Mouse (Mus musculus) fibroblast of lung, adult 2 months (primary cell): ENCODE results near the gene Vmn1r197.
"Not testable (repeated sequence)": the region's sequence is repeated elsewhere in the genome, so short reads cannot be mapped to it uniquely, and the experiment has no call there.

Source experiments
- DNase-seq: peaks from one replicate; pipeline ENCODE4 v3.0.0-alpha.2; 2011; ENCODE audit warnings: low read depth

The Vmn1r197 gene

DNA sequence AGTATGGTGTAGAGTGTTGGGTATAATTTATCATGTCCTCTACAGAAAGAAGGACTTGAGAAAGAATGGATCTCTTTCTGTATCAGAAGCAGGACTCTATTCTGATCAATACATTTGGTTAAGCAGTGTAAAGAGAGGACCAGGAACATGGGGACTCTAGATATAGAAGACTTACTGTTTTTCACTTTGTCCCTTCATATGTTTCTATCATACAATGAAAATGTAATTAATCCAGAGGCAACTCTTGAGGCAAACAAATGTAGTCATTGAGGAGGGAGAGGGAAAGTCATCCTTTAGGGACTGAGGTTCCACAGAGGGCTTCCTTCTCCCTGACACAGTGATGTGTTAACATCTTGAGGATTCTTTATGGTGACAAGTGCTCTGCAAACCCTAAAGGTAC is at the start of gene Vmn1r197:
Gene Vmn1r197, plus strand, starts transcription at position 301 of the 400 bp plus-strand sequence.
- DNase-seq: no peak

DNA sequence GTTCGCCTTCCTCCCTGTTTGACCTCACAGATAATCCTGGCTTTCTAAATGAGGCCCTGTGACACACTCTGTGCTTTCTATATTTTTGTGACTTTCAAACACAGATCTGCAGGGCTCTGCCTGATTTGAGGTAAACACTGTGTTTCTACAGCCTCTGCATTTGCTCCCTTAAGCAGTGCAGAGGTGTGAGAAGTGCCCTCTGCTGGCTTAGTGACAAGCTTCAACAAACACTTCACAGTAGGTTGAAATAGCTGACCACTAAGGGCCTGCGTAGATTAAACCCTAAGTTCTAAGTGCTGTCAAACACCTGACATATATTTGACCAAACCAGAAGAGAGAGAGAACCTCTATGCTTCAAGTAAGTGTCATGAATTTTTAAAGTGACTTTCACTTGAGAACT is 39.8 kb upstream of the Vmn1r197 start:
- no peak for DNase-seq

DNA sequence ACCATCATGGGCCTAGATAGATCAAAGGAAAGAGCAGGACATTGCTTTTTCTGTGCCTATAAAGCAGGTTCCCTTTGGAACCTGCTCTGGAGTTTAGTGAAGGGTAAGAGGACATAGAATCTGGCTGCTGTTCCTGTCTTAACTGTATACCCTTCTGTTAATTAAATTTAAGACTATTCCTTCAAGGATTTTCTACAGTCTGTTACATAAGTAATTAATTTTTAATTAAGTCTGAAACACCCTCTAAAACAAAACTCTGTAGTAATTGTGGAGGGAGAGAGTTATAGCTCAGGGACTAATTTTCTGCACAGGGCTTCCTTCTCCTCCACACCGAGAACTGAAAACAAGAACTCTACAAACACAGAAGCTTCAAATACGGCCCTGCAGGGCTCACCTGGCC is 34.8 kb upstream of the Vmn1r197 start, which contains the start of gene Vmn1r196:
Gene Vmn1r196, plus strand, starts transcription at position 301 of the 400 bp plus-strand sequence.
- no peak for DNase-seq

DNA sequence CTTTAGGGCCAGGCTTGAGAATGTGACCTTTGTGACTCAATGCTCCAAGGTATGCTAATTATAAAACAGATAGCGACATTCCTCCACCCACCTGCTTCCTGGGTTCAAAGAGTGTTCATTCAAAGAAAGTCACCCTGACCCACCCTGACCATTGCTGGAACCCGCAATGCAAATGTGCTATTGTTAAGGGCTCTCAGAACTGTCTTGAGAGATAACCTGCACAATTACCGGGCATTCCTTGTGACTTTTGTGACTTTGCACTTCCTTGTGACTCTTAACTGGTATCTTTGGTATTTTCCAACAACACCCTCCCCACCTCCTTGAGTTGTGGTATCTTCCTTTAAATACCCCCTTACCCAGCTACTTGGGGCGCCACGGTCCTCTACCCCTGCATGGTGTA is 16.3 kb upstream of the Vmn1r197 start:
- DNase-seq: not testable (repeated sequence)

DNA sequence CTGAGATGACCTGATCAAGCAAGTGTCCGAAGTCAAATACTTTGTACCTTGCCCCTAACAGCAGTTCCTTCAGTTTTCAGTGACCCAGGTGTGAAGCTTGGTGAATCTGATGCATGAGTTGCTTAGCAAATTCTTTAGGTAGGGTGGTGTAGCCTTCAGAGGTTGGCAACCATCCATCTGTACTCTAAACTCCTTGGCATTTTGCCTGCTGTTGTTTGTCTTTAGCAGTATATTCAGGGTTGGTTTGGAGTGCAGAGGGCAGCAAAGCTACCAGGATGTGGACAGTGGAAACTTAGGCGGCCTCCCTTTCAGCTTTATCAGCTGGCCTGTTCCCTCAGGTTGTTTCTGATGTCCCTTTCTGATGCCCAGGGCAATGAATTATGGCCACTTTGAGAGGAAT is 9.0 kb upstream of the Vmn1r197 start:
- DNase-seq: no peak

DNA sequence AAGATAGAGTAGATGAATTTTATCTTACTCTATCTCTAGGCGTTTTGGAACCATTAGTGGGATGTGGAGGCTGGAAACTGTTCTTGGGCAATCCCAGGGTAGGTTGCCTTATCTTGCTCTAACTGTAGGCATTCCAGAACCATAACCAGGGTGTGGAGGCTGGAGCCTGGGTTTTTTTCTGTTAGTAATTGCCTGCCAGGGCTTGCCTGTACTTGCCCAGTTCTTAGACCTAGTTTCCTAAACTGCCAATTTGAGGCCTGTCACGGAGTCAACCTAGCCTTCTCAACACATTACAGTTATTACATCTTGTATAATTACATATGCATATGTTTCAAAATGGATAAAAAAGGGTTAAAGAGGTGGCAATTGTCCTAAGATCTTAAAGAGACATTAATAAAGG is 7.0 kb upstream of the Vmn1r197 start:
- DNase-seq: no peak

DNA sequence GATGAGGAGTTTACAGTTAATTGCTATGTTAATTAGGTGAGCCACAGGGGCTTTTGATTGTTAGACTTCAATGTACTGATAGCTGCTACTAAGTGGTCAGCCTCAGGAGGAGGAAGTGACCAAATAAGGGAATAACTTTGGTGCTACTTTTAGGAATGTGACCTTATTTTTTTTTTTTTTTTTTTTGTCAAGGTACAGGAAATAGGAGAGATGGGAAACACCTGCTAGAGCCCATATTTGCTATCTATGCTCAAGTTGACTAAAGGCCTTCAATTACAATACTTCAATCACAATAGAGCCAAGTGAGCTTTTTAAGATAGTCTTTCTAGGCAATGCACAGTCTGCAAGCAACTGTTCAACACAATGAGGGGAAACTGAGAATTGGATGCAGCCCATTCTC is 4.3 kb upstream of the Vmn1r197 start:
- no peak for DNase-seq

DNA sequence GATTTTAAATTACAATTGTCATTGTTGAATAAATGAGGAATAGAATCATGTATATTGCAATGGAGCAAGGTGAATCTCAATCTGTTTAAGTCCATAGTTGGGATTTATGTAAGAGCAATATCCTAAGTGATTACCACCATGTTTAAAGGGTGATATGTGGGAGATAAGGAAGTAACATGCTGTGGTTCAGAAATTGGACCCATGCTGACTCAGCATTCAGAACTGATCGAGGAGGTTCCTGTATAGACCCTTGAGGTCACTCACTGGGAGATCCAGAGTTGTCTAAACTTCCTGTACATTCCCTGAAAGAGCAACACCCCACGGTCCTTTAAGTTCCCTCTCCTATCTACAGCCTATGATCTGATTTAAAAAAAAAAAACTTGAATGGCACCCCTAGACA is 8.9 kb downstream of the Vmn1r197 start:
- DNase-seq: no peak

DNA sequence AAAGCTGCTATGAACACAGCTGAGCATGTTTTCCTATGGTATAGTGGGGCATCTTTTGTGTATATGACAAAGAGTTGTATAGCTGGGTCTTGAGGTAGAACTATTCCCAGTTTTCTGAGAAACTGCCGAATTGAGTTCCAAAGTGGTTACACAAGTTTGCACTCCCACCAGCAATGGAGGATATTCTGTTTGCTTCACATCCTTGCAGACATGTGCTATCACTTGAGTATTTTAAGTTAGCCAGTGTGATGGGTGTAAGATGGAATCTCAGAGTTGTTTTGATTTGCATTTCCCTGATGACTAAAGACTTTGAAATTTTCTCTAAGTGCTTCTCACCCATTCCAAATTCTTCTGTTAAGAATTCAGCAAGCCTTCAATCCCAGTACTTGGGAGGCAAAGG is 11.2 kb downstream of the Vmn1r197 start:
- no peak for DNase-seq

DNA sequence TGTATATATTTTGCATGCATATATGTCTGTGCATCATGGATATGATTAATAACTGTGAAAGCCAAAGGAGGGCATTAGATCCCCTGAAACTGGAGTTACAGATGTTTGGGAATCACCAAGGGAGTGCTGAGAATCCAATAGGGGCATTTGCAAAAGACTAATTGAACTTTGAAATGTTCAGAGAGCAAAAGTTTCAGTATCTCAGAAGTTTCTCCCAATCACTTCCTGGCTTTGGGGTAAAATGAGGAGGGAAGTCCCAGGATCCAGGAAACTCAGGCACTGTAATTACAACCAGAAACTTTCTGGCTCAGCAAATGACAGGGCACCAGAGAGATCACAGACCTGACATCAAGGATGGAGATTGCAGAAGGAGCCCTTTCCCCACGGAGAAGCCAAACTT is 25.7 kb downstream of the Vmn1r197 start, which contains the start of gene Vmn1r198:
Gene Vmn1r198, plus strand, starts transcription at position 301 of the 400 bp plus-strand sequence.
- no peak for DNase-seq

DNA sequence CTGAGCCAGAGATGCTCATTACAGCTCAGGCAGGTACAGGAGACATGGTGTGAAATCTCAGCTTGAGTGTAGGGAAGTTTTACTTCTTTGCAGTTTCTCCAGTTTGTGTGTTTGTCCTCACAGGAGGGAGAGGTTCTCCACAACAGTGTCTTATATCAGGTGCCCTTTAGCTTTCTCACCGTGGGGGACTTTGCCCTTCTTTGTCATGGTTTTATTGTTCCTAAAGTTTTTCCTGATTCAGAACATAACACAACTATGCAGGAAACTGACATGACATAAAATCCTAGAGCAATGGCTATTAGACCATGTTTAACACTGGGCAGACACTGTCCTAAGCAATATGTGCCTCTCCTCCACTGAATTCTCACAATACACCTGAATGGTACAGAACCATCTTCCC is 26.4 kb downstream of the Vmn1r197 start:
- DNase-seq: no peak

DNA sequence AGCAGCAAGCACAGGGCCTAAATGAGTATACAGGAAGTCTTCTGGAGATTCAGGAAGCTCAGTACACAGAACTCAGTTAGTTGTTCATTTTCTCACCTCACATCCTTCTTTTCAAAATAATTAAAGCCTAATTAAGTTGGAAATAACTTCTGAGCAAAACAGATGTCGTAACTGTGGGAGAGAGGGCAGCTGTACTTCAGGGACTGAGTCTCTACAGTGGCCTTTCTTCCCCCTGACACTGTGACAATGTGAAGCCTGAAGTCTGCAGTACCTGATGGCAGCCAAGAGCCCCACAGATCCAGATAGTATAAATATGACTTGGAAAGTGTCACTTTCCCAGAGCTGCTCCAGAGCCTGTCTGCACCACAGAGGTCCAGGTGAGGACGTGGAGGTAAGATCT is 55.1 kb downstream of the Vmn1r197 start, which contains the start of gene Vmn1r199:
Gene Vmn1r199, plus strand, starts transcription at position 301 of the 400 bp plus-strand sequence.
- no peak for DNase-seq

DNA sequence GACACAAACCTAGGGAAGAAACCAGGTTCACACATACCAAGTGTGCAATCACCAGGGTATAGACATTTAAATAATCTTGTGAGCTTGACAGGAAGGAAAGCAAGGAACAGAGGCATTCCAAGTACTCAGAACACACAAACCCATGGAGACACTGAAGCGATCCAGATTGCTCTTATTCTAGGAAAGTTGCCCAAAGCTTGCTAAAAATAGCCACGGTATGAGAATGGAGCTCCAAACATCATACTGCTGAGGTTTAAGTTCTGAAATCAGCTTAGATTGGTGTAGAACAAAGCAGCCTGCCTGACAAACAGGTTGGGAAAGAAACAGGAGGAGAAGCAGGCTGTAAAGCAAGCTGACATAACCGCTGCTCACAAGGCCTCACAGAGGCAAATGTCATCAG is 56.7 kb downstream of the Vmn1r197 start:
- DNase-seq: not testable (repeated sequence)
